In the genomic region with DNA sequence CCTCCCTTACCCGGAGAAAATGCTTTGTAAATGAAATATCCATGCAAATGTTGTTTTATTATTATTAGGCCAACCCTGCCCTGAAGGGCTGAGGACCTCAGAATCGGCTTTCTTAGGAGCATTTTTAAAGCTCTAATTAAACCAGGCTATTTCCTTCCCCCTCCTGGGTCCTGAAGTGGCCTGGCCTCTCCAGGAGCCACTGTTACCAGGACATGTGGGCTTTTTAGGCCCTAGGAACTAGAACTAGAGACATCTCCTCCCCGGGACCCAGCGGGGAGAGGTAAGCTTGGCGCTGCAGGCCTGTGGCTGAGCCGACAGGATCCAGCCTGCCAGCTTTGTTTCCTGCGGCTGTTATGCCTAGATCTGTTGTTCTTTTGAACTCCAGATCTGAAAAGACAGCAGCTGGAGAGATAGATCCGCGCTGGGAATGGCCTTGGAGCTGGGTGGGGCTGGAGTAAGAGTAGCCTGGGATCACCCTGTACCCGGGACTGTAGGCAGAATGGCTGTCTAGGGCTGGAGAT, we compare ENCODE assay signal across 9 mouse cellular contexts. TPM values are rescaled to one million over a fixed set of nuclear protein-coding genes. Genes with fewer than 3 reads are reported as not detected.
DNase-seq lines count a peak whose midpoint lies in the region; TF ChIP-seq lines count a peak whose summit lies in the region.
"Had no signal": no experiment of that assay in that cellular context is flagged by ENCODE, and none has a peak within 500 bp of the region (broad histone marks: within the 10 kb centered on the region; RNA-seq: fewer than 3 reads in every experiment).

No protein-coding gene starts in this region.

- H3K4me3 ChIP-seq in testis, adult 2 months (ENCODE audit: control insufficient read depth, low read depth, low read length) = peak overlapping the region; percentile 57
- peak overlapping the region; percentile 32 for H3K4me3 ChIP-seq in midbrain, embryonic 10.5 days

- H3K27ac ChIP-seq in testis, adult 2 months (ENCODE audit: control insufficient read depth, insufficient read depth, low read depth, low read length) = peak overlapping the region; percentile 74
- H3K27ac ChIP-seq in midbrain, embryonic 10.5 days (replicated peaks) = peak overlapping the region; percentile 86

- under 1% methylated on average over 10 of the region's 10 CpGs for WGBS in midbrain, embryonic 10.5 days

- DNase-seq in adrenal gland, adult 2 months = peak; percentile 39
- DNase-seq in adrenal gland, adult 8-10 months = no peak
- DNase-seq in testis, postnatal 10 days (ENCODE audit: low spot score) = no peak
- DNase-seq in midbrain, embryonic 10.5 days (ENCODE audit: low spot score) = peak; percentile 69
- DNase-seq in yolk sac, embryonic 10.5 days (ENCODE audit: low spot score) = peak; percentile 12
- no peak for DNase-seq in MN1 (ENCODE audit: low spot score)
- DNase-seq in left cerebral cortex, adult 9 months (ENCODE audit: low spot score in 2 of 2) = no peak

- TF ChIP-seq POLR2A in testis, adult 2 months (IDR thresholded peaks at IDR 0.05; ENCODE audit: control insufficient read depth, low read depth, low read length) = peak; percentile 13; the same call in 1 of the 2 replicates

- H3K36me3 ChIP-seq in testis, adult 2 months (ENCODE audit: control insufficient read depth, insufficient read depth, low read length) = no peaks in the 10 kb centered on the region
- H3K36me3 ChIP-seq in midbrain, embryonic 10.5 days = peaks cover 12% of the 10 kb centered on the region

- no peaks in the 10 kb centered on the region for H3K27me3 ChIP-seq in testis, adult 2 months (ENCODE audit: control insufficient read depth, insufficient read depth, low read length)
- H3K27me3 ChIP-seq in midbrain, embryonic 10.5 days (ENCODE audit: low read depth, poor library complexity, severe bottlenecking) = peaks cover 24% of the 10 kb centered on the region

- H3K9me3 ChIP-seq in midbrain, embryonic 10.5 days (replicated peaks) = 0 out of 2 replicates have a peak, but pooled peaks cover 5% of the 10 kb centered on the region

- TF ChIP-seq CTCF in testis, adult 2 months (IDR thresholded peaks at IDR 0.05; ENCODE audit: control insufficient read depth, insufficient read depth, insufficient replicate concordance, low read depth, low read length) = no peak

- peaks cover 18% of the 10 kb centered on the region for H3K4me1 ChIP-seq in testis, adult 2 months (ENCODE audit: control insufficient read depth, insufficient read depth, low read length)
- H3K4me1 ChIP-seq in midbrain, embryonic 10.5 days = peaks cover 37% of the 10 kb centered on the region

RNA-seq across cellular contexts. Expression of a gene that starts 0.5 kb away (rescaled TPM):
- 1 to 10 TPM in 1 of 2 experiments, under 1 TPM in 1; 0.46 to 1.2 TPM for total RNA-seq in adrenal gland, adult 2 months (2021)
- 0.09 TPM in 1 of 2 replicates, not detected in the other for polyA plus RNA-seq in adrenal gland, adult 2 months (2012; rRNA removed)
- total RNA-seq in adrenal gland, adult 8-10 months (2022) = under 1 TPM; 0.43 to 1.00 (median 0.75) TPM
- polyA plus RNA-seq in testis, adult 2 months (2012; rRNA removed) = 74.1 and 80.7 TPM in 2 replicates
- 0.37 and 0.51 TPM in 2 replicates for polyA plus RNA-seq in midbrain, embryonic 10.5 days (2016; fragmentation: Nextera tagmentation; extraction: Ambion mirVana)
- total RNA-seq: neutrophil, adult 5-6 weeks had no signal

RNA-seq across cellular contexts. Expression of a gene that starts 26.1 kb away (rescaled TPM):
- 10 to 100 TPM; 13.4 to 17.8 TPM for total RNA-seq in adrenal gland, adult 2 months (2021)
- polyA plus RNA-seq in adrenal gland, adult 2 months (2012; rRNA removed) = 3.2 and 4.0 TPM in 2 replicates
- 10 to 100 TPM; 16.7 to 21.8 (median 18.1) TPM for total RNA-seq in adrenal gland, adult 8-10 months (2022)
- 226 and 236 TPM in 2 replicates for polyA plus RNA-seq in testis, adult 2 months (2012; rRNA removed)
- polyA plus RNA-seq in midbrain, embryonic 10.5 days (2016; fragmentation: Nextera tagmentation; extraction: Ambion mirVana) = 25.0 and 26.4 TPM in 2 replicates

RNA-seq across cellular contexts. Expression of a gene that starts 26.4 kb away (rescaled TPM):
- 10 to 100 TPM; 34.4 to 35.9 TPM for total RNA-seq in adrenal gland, adult 2 months (2021)
- 52.0 and 52.3 TPM in 2 replicates for polyA plus RNA-seq in adrenal gland, adult 2 months (2012; rRNA removed)
- 10 to 100 TPM; 28.9 to 34.4 (median 31.0) TPM for total RNA-seq in adrenal gland, adult 8-10 months (2022)
- 143 and 168 TPM in 2 replicates for polyA plus RNA-seq in testis, adult 2 months (2012; rRNA removed)
- polyA plus RNA-seq in midbrain, embryonic 10.5 days (2016; fragmentation: Nextera tagmentation; extraction: Ambion mirVana) = 60.5 and 60.9 TPM in 2 replicates

RNA-seq across cellular contexts. Expression of a gene that starts 41.4 kb away (rescaled TPM):
- 100 to 1,000 TPM in 1 of 2 experiments, 10 to 100 TPM in 1; 96.8 to 142 TPM for total RNA-seq in adrenal gland, adult 2 months (2021)
- polyA plus RNA-seq in adrenal gland, adult 2 months (2012; rRNA removed) = 155 and 228 TPM in 2 replicates
- 100 to 1,000 TPM in 2 of 4 experiments, 10 to 100 TPM in 2; 90.2 to 151 (median 111) TPM for total RNA-seq in adrenal gland, adult 8-10 months (2022)
- 27.4 and 29.4 TPM in 2 replicates for polyA plus RNA-seq in testis, adult 2 months (2012; rRNA removed)
- polyA plus RNA-seq in midbrain, embryonic 10.5 days (2016; fragmentation: Nextera tagmentation; extraction: Ambion mirVana) = 91.4 and 105 TPM in 2 replicates

Comparison
In these comparisons a context has a peak if more than half of its experiments do, and no peak if none do; other contexts are left out.
1. DNase-seq: peak in adrenal gland, adult 2 months (single experiment), midbrain, embryonic 10.5 days (single experiment) and yolk sac, embryonic 10.5 days (single experiment); none in adrenal gland, adult 8-10 months (single experiment), testis, postnatal 10 days (single experiment), MN1 (single experiment) and left cerebral cortex, adult 9 months (0 of 2).
2. RNA of a gene that starts 0.5 kb away (polyA plus RNA-seq): 74.1 to 80.7 TPM in testis, adult 2 months; 0.37 to 0.51 TPM in midbrain, embryonic 10.5 days and 0.09 TPM in adrenal gland, adult 2 months; every median in the first group is over 10 times any median in the second.